ENCODE assay signal across 8 mouse cellular contexts in the genomic region with DNA sequence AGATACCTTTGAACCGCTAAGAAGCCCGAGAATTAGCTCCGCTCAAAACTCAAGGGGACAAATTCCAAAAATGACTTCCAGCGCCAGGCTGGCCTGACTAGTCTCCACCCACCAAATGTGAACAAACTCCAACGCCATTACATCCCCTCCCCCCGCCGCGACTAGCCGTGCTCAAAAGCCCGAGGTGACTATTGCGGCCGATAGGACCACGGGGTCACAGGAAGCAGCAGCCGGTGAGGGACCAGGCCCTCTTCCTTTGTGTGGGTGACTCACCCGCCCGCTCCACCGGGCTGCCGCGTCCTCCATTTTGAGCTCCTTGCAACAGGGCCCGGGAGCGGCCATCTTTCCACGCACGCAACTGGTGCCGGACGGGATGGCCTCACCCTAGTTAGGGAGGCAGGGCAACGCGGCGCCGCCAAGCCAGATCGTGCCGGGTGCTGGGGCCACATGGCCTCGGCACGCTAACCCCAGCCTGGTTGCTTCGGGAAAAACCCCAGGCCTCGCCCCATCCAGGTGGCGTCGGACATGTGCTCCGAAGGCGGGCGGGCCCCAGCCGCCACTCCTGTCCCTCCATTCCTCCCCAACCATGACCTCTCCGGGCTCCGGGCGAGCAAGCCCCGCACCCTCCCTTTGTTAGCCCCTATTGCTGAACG. TPM values are rescaled to one million over a fixed set of nuclear protein-coding genes. Genes with fewer than 3 reads are reported as not detected.
A peak's percentile ranks its signal among the peaks of the same experiment; 100 is the strongest.
DNase-seq lines count a peak whose midpoint lies in the region; ATAC-seq and TF ChIP-seq lines count a peak whose summit lies in the region.

No protein-coding gene starts in this region.

- peak overlapping the region; percentile 99 for H3K27ac ChIP-seq in embryonic facial prominence, embryonic 15.5 days (replicated peaks)
- H3K27ac ChIP-seq in heart, embryonic 10.5 days: peak overlapping the region; percentile 99
- peak overlapping the region; percentile 99 for H3K27ac ChIP-seq in kidney, embryonic 15.5 days
- peak overlapping the region; percentile 100 for H3K27ac ChIP-seq in liver, embryonic 11.5 days (ENCODE audit: low read depth, low read length)

- peak; percentile 83 for DNase-seq in 3134 (ENCODE audit: extremely low read depth, insufficient read length, low spot score)
- peak; percentile 84 to 88 for DNase-seq in adrenal gland, postnatal 36 days
- DNase-seq in heart, embryonic 10.5 days (ENCODE audit: low spot score): peak; percentile 92
- DNase-seq in liver, embryonic 11.5 days (ENCODE audit: low spot score): peak; percentile 82
- DNase-seq in spleen, postnatal 4 days (ENCODE audit: low spot score in 2 of 2): peak; percentile 81 to 91

- H3ac ChIP-seq in myocyte (ENCODE audit: control insufficient read depth, insufficient read length): peak overlapping the region; percentile 97

- H3K36me3 ChIP-seq in embryonic facial prominence, embryonic 15.5 days: peaks cover 36% of the 10 kb centered on the region
- peaks cover 39% of the 10 kb centered on the region for H3K36me3 ChIP-seq in heart, embryonic 10.5 days
- peaks cover 40% of the 10 kb centered on the region for H3K36me3 ChIP-seq in kidney, embryonic 15.5 days
- H3K36me3 ChIP-seq in liver, embryonic 11.5 days (ENCODE audit: control insufficient read depth, insufficient read depth, low read length): peaks cover 28% of the 10 kb centered on the region
- H3K36me3 ChIP-seq in myocyte (ENCODE audit: control insufficient read depth, insufficient read depth): peaks cover 47% of the 10 kb centered on the region

- no peaks in the 10 kb centered on the region for H3K9me3 ChIP-seq in embryonic facial prominence, embryonic 15.5 days (replicated peaks)
- no peaks in the 10 kb centered on the region for H3K9me3 ChIP-seq in heart, embryonic 10.5 days
- H3K9me3 ChIP-seq in kidney, embryonic 15.5 days (replicated peaks): no peaks in the 10 kb centered on the region
- H3K9me3 ChIP-seq in liver, embryonic 11.5 days (ENCODE audit: control insufficient read depth, low read length): no peaks in the 10 kb centered on the region

- ATAC-seq in embryonic facial prominence, embryonic 15.5 days (ENCODE audit: insufficient number of reproducible peaks, low FRiP score, low TSS enrichment, low read depth): no peak
- ATAC-seq in kidney, embryonic 15.5 days (replicated peaks; ENCODE audit: low FRiP score): peak; percentile 6
- peak; percentile 5 for ATAC-seq in liver, embryonic 11.5 days (replicated peaks; ENCODE audit: low FRiP score)

- no peaks in the 10 kb centered on the region for H3K27me3 ChIP-seq in embryonic facial prominence, embryonic 15.5 days
- no peaks in the 10 kb centered on the region for H3K27me3 ChIP-seq in heart, embryonic 10.5 days (ENCODE audit: insufficient read depth, poor library complexity, severe bottlenecking)
- H3K27me3 ChIP-seq in kidney, embryonic 15.5 days: no peaks in the 10 kb centered on the region
- H3K27me3 ChIP-seq in liver, embryonic 11.5 days (replicated peaks; ENCODE audit: control insufficient read depth, insufficient read depth, low read length): no peaks in the 10 kb centered on the region
- no peaks in the 10 kb centered on the region for H3K27me3 ChIP-seq in myocyte (ENCODE audit: control insufficient read depth, insufficient read depth, insufficient read length)

- H3K4me2 ChIP-seq in embryonic facial prominence, embryonic 15.5 days (replicated peaks): peak overlapping the region; percentile 56
- H3K4me2 ChIP-seq in kidney, embryonic 15.5 days: peak overlapping the region; percentile 64
- H3K4me2 ChIP-seq in liver, embryonic 11.5 days: peak overlapping the region; percentile 75
- peak overlapping the region; percentile 84 for H3K4me2 ChIP-seq in myocyte (ENCODE audit: low read depth)

- H3K4me3 ChIP-seq in embryonic facial prominence, embryonic 15.5 days (replicated peaks): peak overlapping the region; percentile 98
- H3K4me3 ChIP-seq in heart, embryonic 10.5 days: peak overlapping the region; percentile 87
- H3K4me3 ChIP-seq in kidney, embryonic 15.5 days (replicated peaks): peak overlapping the region; percentile 87
- H3K4me3 ChIP-seq in liver, embryonic 11.5 days (ENCODE audit: low read depth, low read length): peak overlapping the region; percentile 97
- H3K4me3 ChIP-seq in myocyte: peak overlapping the region; percentile 99

- H3K9ac ChIP-seq in embryonic facial prominence, embryonic 15.5 days: peak overlapping the region; percentile 100
- peak overlapping the region; percentile 90 for H3K9ac ChIP-seq in kidney, embryonic 15.5 days
- H3K9ac ChIP-seq in liver, embryonic 11.5 days (ENCODE audit: low read depth, low read length): peak overlapping the region; percentile 100

- WGBS in embryonic facial prominence, embryonic 15.5 days: under 1% methylated on average over 46 of the region's 46 CpGs
- under 1% methylated on average over 46 of the region's 46 CpGs for WGBS in heart, embryonic 10.5 days
- WGBS in kidney, embryonic 15.5 days: under 1% methylated on average over 46 of the region's 46 CpGs
- under 1% methylated on average over 46 of the region's 46 CpGs for WGBS in liver, embryonic 11.5 days

- H3K79me2 ChIP-seq in myocyte (ENCODE audit: control insufficient read depth, insufficient read depth): peaks cover 34% of the 10 kb centered on the region

- TF ChIP-seq POLR2A in myocyte (IDR thresholded peaks at IDR 0.05; ENCODE audit: insufficient read length, low read depth): peak; percentile 71

- H3K4me1 ChIP-seq in embryonic facial prominence, embryonic 15.5 days: peaks cover 9% of the 10 kb centered on the region
- H3K4me1 ChIP-seq in heart, embryonic 10.5 days: peaks cover 9% of the 10 kb centered on the region; the same call in 1 of the 2 replicates
- peaks cover 11% of the 10 kb centered on the region for H3K4me1 ChIP-seq in kidney, embryonic 15.5 days
- peaks cover 11% of the 10 kb centered on the region for H3K4me1 ChIP-seq in liver, embryonic 11.5 days (replicated peaks; ENCODE audit: control insufficient read depth, insufficient read depth, low read length)

TF ChIP-seq in myocyte, 11 proteins besides CTCF, POLR2A, EP300 and RAD21:
- TF ChIP-seq POLR2AphosphoS2 (IDR thresholded peaks at IDR 0.05; ENCODE audit: insufficient read length, low read depth): peak; percentile 88
- TF ChIP-seq SRF (IDR thresholded peaks at IDR 0.05; ENCODE audit: control insufficient read depth, insufficient read length, low read depth): no peak

RNA-seq across cellular contexts. Expression of a gene that starts 8.1 kb away (rescaled TPM):
- total RNA-seq in adrenal gland, postnatal 36 days (2021): 1,000 to 10,000 TPM; 6,718 to 6,967 TPM
- polyA plus RNA-seq in embryonic facial prominence, embryonic 15.5 days (2015; fragmentation: Nextera tagmentation; extraction: Ambion mirVana): 5,028 and 5,329 TPM in 2 replicates
- 2,877 and 3,185 TPM in 2 replicates for polyA plus RNA-seq in heart, embryonic 10.5 days (2016; fragmentation: Nextera tagmentation; extraction: Ambion mirVana)
- 4,779 and 4,974 TPM in 2 replicates for polyA plus RNA-seq in kidney, embryonic 15.5 days (2015; fragmentation: Nextera tagmentation; extraction: Ambion mirVana)
- polyA plus RNA-seq in liver, embryonic 11.5 days (2014; fragmentation: Nextera tagmentation; extraction: Ambion mirVana): 4,536 and 4,551 TPM in 2 replicates
- 8,203 TPM for polyA plus RNA-seq in myocyte (2012; fragmentation: generic; extraction: Trizol)

RNA-seq across cellular contexts. Expression of a gene that starts 32.2 kb away (rescaled TPM):
- under 1 TPM in 1 of 2 experiments, not detected in 1; 0.30 TPM for total RNA-seq in adrenal gland, postnatal 36 days (2021)
- polyA plus RNA-seq in embryonic facial prominence, embryonic 15.5 days (2015; fragmentation: Nextera tagmentation; extraction: Ambion mirVana): 0.88 and 1.1 TPM in 2 replicates
- polyA plus RNA-seq in heart, embryonic 10.5 days (2016; fragmentation: Nextera tagmentation; extraction: Ambion mirVana): 0.89 and 1.1 TPM in 2 replicates
- 0.55 and 1.4 TPM in 2 replicates for polyA plus RNA-seq in kidney, embryonic 15.5 days (2015; fragmentation: Nextera tagmentation; extraction: Ambion mirVana)
- 0.96 and 1.2 TPM in 2 replicates for polyA plus RNA-seq in liver, embryonic 11.5 days (2014; fragmentation: Nextera tagmentation; extraction: Ambion mirVana)
- polyA plus RNA-seq in myocyte (2012; fragmentation: generic; extraction: Trizol): 0.13 TPM

RNA-seq across cellular contexts. Expression of a gene that starts 32.8 kb away (rescaled TPM):
- total RNA-seq in adrenal gland, postnatal 36 days (2021): 10 to 100 TPM; 29.4 to 30.8 TPM
- 21.2 and 23.6 TPM in 2 replicates for polyA plus RNA-seq in embryonic facial prominence, embryonic 15.5 days (2015; fragmentation: Nextera tagmentation; extraction: Ambion mirVana)
- polyA plus RNA-seq in heart, embryonic 10.5 days (2016; fragmentation: Nextera tagmentation; extraction: Ambion mirVana): 28.1 and 30.3 TPM in 2 replicates
- 26.7 and 27.9 TPM in 2 replicates for polyA plus RNA-seq in kidney, embryonic 15.5 days (2015; fragmentation: Nextera tagmentation; extraction: Ambion mirVana)
- 43.0 and 44.4 TPM in 2 replicates for polyA plus RNA-seq in liver, embryonic 11.5 days (2014; fragmentation: Nextera tagmentation; extraction: Ambion mirVana)
- 10.8 TPM for polyA plus RNA-seq in myocyte (2012; fragmentation: generic; extraction: Trizol)

RNA-seq across cellular contexts. Expression of a gene that starts 37.8 kb away (rescaled TPM):
- 1 to 10 TPM in 1 of 2 experiments, under 1 TPM in 1; 0.69 to 1.4 TPM for total RNA-seq in adrenal gland, postnatal 36 days (2021)
- polyA plus RNA-seq in embryonic facial prominence, embryonic 15.5 days (2015; fragmentation: Nextera tagmentation; extraction: Ambion mirVana): 2.5 and 3.3 TPM in 2 replicates
- 0.36 and 0.72 TPM in 2 replicates for polyA plus RNA-seq in heart, embryonic 10.5 days (2016; fragmentation: Nextera tagmentation; extraction: Ambion mirVana)
- 2.1 and 2.8 TPM in 2 replicates for polyA plus RNA-seq in kidney, embryonic 15.5 days (2015; fragmentation: Nextera tagmentation; extraction: Ambion mirVana)
- polyA plus RNA-seq in liver, embryonic 11.5 days (2014; fragmentation: Nextera tagmentation; extraction: Ambion mirVana): 0.85 and 1.3 TPM in 2 replicates
- polyA plus RNA-seq in myocyte (2012; fragmentation: generic; extraction: Trizol): 0.56 TPM
